26 mouse cellular contexts compared by ENCODE assay signal in the genomic region with DNA sequence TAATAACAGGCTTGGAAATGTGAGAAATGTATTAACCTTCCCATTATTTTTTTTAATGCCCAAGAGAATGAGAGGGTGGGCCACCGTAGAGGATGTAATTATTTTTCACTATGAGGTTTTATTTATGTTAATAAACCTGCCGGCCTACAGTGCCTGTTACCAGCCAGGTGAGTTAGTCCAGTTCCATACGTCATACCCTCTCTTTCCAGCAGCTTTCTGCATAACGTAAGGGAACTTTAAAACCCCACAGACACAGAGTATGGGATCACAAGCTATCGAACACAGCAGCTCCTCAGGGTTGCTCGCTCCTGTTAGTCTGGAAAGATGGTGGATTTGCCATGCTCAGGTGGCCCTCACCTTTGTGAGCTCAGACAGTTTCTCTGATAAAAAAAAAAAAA.
DNase-seq lines count a peak whose midpoint lies in the region; ATAC-seq and TF ChIP-seq lines count a peak whose summit lies in the region.
"Had no signal": no experiment of that assay in that cellular context is flagged by ENCODE, and none has a peak within 500 bp of the region (broad histone marks: within the 10 kb centered on the region; RNA-seq: fewer than 3 reads in every experiment).

No protein-coding gene starts in this region.

- H3K4me1 ChIP-seq in forebrain, embryonic 13.5 days, result peaks cover 9% of the 10 kb centered on the region; the same call in 1 of the 2 replicates
- no peaks in the 10 kb centered on the region for H3K4me1 ChIP-seq in forebrain, embryonic 11.5 days (replicated peaks; ENCODE audit: control insufficient read depth, insufficient read depth, low read length)
- peaks cover 12% of the 10 kb centered on the region for H3K4me1 ChIP-seq in midbrain, embryonic 14.5 days (ENCODE audit: control insufficient read depth, insufficient read depth, low read length)
- peaks cover 7% of the 10 kb centered on the region for H3K4me1 ChIP-seq in midbrain, embryonic 11.5 days (ENCODE audit: control insufficient read depth, insufficient read depth, low read length)
- no peaks in the 10 kb centered on the region; the same call in 1 of the 2 replicates for H3K4me1 ChIP-seq in hindbrain, embryonic 16.5 days (ENCODE audit: control insufficient read depth, insufficient read depth, low read depth, low read length)
- no peaks in the 10 kb centered on the region for H3K4me1 ChIP-seq in cerebellum, adult 2 months (ENCODE audit: control insufficient read depth, insufficient read depth, low read length)
- H3K4me1 ChIP-seq: liver, embryonic 13.5 days; neural tube, embryonic 12.5 days had no signal

- 0 out of 2 replicates have a peak, but pooled peaks have one; percentile 3 for ATAC-seq in forebrain, embryonic 13.5 days
- ATAC-seq in forebrain, embryonic 11.5 days (replicated peaks; ENCODE audit: low FRiP score), result no peak
- peak; percentile 17; the same call in 1 of the 2 replicates for ATAC-seq in midbrain, embryonic 14.5 days (ENCODE audit: low FRiP score, low TSS enrichment)
- no peak for ATAC-seq in midbrain, embryonic 11.5 days (ENCODE audit: low FRiP score)
- peak; percentile 37; the same call in 1 of the 2 replicates for ATAC-seq in hindbrain, embryonic 16.5 days
- ATAC-seq: CD4-positive, CD25-positive, alpha-beta regulatory T cell, adult 4 months had no signal

- no peaks in the 10 kb centered on the region for H3K36me3 ChIP-seq in forebrain, embryonic 13.5 days (ENCODE audit: poor library complexity, severe bottlenecking)
- H3K36me3 ChIP-seq in forebrain, embryonic 11.5 days (ENCODE audit: control insufficient read depth, insufficient read depth, low read length), result no peaks in the 10 kb centered on the region
- H3K36me3 ChIP-seq in midbrain, embryonic 14.5 days (ENCODE audit: control insufficient read depth, insufficient read depth, low read length), result no peaks in the 10 kb centered on the region
- H3K36me3 ChIP-seq in midbrain, embryonic 11.5 days (ENCODE audit: control insufficient read depth, insufficient read depth, low read length), result no peaks in the 10 kb centered on the region
- no peaks in the 10 kb centered on the region for H3K36me3 ChIP-seq in hindbrain, embryonic 16.5 days (ENCODE audit: control insufficient read depth, insufficient read depth, low read length)
- H3K36me3 ChIP-seq: embryonic facial prominence, embryonic 15.5 days; heart, embryonic 13.5 days; kidney, embryonic 15.5 days; limb, embryonic 13.5 days; liver, embryonic 13.5 days; neural tube, embryonic 12.5 days had no signal

- no peaks in the 10 kb centered on the region for H3K27me3 ChIP-seq in forebrain, embryonic 13.5 days
- no peaks in the 10 kb centered on the region for H3K27me3 ChIP-seq in forebrain, embryonic 11.5 days (ENCODE audit: control insufficient read depth, insufficient read depth, low read length)
- H3K27me3 ChIP-seq in midbrain, embryonic 14.5 days (ENCODE audit: control insufficient read depth, insufficient read depth, low read length), result no peaks in the 10 kb centered on the region
- no peaks in the 10 kb centered on the region for H3K27me3 ChIP-seq in midbrain, embryonic 11.5 days (ENCODE audit: control insufficient read depth, insufficient read depth, low read length)
- no peaks in the 10 kb centered on the region for H3K27me3 ChIP-seq in hindbrain, embryonic 16.5 days (replicated peaks; ENCODE audit: control insufficient read depth, insufficient read depth, low read length)
- H3K27me3 ChIP-seq in cerebellum, adult 2 months (ENCODE audit: control insufficient read depth, insufficient read depth, low read length), result no peaks in the 10 kb centered on the region
- H3K27me3 ChIP-seq: embryonic facial prominence, embryonic 15.5 days; heart, embryonic 13.5 days; kidney, embryonic 15.5 days; limb, embryonic 13.5 days; liver, embryonic 13.5 days; neural tube, embryonic 12.5 days had no signal

- H3K4me2 ChIP-seq in forebrain, embryonic 13.5 days, result no peak overlapping the region
- no peak overlapping the region for H3K4me2 ChIP-seq in forebrain, embryonic 11.5 days (ENCODE audit: low read depth, low read length, severe bottlenecking)
- H3K4me2 ChIP-seq in midbrain, embryonic 14.5 days (ENCODE audit: low read length), result no peak overlapping the region
- H3K4me2 ChIP-seq in midbrain, embryonic 11.5 days, result no peak overlapping the region
- no peak overlapping the region for H3K4me2 ChIP-seq in hindbrain, embryonic 16.5 days (ENCODE audit: low read length)
- H3K4me2 ChIP-seq: embryonic facial prominence, embryonic 15.5 days; heart, embryonic 13.5 days; kidney, embryonic 15.5 days; limb, embryonic 13.5 days; liver, embryonic 13.5 days; neural tube, embryonic 12.5 days had no signal

- H3K4me3 ChIP-seq in forebrain, embryonic 13.5 days, result no peak overlapping the region
- no peak overlapping the region for H3K4me3 ChIP-seq in forebrain, embryonic 11.5 days (ENCODE audit: low read depth, low read length)
- H3K4me3 ChIP-seq in midbrain, embryonic 14.5 days (replicated peaks; ENCODE audit: low read depth, low read length), result no peak overlapping the region
- no peak overlapping the region for H3K4me3 ChIP-seq in midbrain, embryonic 11.5 days (ENCODE audit: low read depth, low read length)
- no peak overlapping the region for H3K4me3 ChIP-seq in hindbrain, embryonic 16.5 days (ENCODE audit: low read length)
- no peak overlapping the region for H3K4me3 ChIP-seq in cerebellum, adult 2 months (replicated peaks; ENCODE audit: insufficient read depth, low read depth, low read length)
- H3K4me3 ChIP-seq: embryonic facial prominence, embryonic 15.5 days; heart, embryonic 13.5 days; kidney, embryonic 15.5 days; limb, embryonic 13.5 days; liver, embryonic 13.5 days; neural tube, embryonic 12.5 days had no signal

- TF ChIP-seq CTCF in cerebellum, adult 2 months (IDR thresholded peaks at IDR 0.05; ENCODE audit: borderline replicate concordance, insufficient read depth, low read depth, low read length), result no peak

- peak overlapping the region; percentile 46 for H3K27ac ChIP-seq in forebrain, embryonic 13.5 days
- no peak overlapping the region for H3K27ac ChIP-seq in forebrain, embryonic 11.5 days (ENCODE audit: low read depth, low read length)
- H3K27ac ChIP-seq in midbrain, embryonic 14.5 days (replicated peaks; ENCODE audit: low read depth, low read length), result peak overlapping the region; percentile 78
- no peak overlapping the region for H3K27ac ChIP-seq in midbrain, embryonic 11.5 days (ENCODE audit: low read depth, low read length)
- peak overlapping the region; percentile 42 for H3K27ac ChIP-seq in hindbrain, embryonic 16.5 days (ENCODE audit: low read depth, low read length)
- no peak overlapping the region for H3K27ac ChIP-seq in cerebellum, adult 2 months (ENCODE audit: insufficient read depth, low read length)
- H3K27ac ChIP-seq: embryonic facial prominence, embryonic 15.5 days; heart, embryonic 13.5 days; kidney, embryonic 15.5 days; limb, embryonic 13.5 days; liver, embryonic 13.5 days; neural tube, embryonic 12.5 days; stomach, postnatal 0 days had no signal

- WGBS in forebrain, embryonic 13.5 days, result 69% methylated on average over 6 of the region's 6 CpGs
- WGBS in forebrain, embryonic 11.5 days, result 75% methylated on average over 6 of the region's 6 CpGs
- WGBS in midbrain, embryonic 14.5 days, result 42% methylated on average over 6 of the region's 6 CpGs
- WGBS in midbrain, embryonic 11.5 days, result 72% methylated on average over 6 of the region's 6 CpGs
- 74% methylated on average over 6 of the region's 6 CpGs for WGBS in hindbrain, embryonic 16.5 days
- 94% methylated on average over 6 of the region's 6 CpGs for WGBS in cerebellum, adult 2 months

- H3K9ac ChIP-seq in forebrain, embryonic 13.5 days, result no peak overlapping the region
- H3K9ac ChIP-seq in forebrain, embryonic 11.5 days (ENCODE audit: low read length), result no peak overlapping the region
- H3K9ac ChIP-seq in midbrain, embryonic 14.5 days (replicated peaks; ENCODE audit: low read length), result no peak overlapping the region
- no peak overlapping the region for H3K9ac ChIP-seq in midbrain, embryonic 11.5 days (ENCODE audit: low read length)
- H3K9ac ChIP-seq in hindbrain, embryonic 16.5 days (ENCODE audit: low read depth, low read length), result no peak overlapping the region
- H3K9ac ChIP-seq: embryonic facial prominence, embryonic 15.5 days; heart, embryonic 13.5 days; kidney, embryonic 15.5 days; limb, embryonic 13.5 days; liver, embryonic 13.5 days; neural tube, embryonic 12.5 days had no signal

- DNase-seq in forebrain, embryonic 11.5 days (ENCODE audit: low spot score), result no peak
- DNase-seq in midbrain, embryonic 14.5 days, result no peak
- no peak for DNase-seq in midbrain, embryonic 11.5 days (ENCODE audit: low spot score, missing footprints)
- DNase-seq in cerebellum, adult 2 months, result no peak
- no peak for DNase-seq in lung, postnatal 10 days
- DNase-seq: adrenal gland, postnatal 14 days; cerebellum, adult 8-10 months; cerebellum, postnatal 36 days; embryo, embryonic 11 days; gastrocnemius, postnatal 14 days; heart, adult 18-20 months; heart, postnatal 14 days; kidney, adult 11 months; kidney, postnatal 36 days; liver, embryonic 13.5 days; lung, adult 2 months; right cerebral cortex, adult 18-20 months had no signal

- TF ChIP-seq POLR2A in cerebellum, adult 2 months (IDR thresholded peaks at IDR 0.05; ENCODE audit: borderline replicate concordance, insufficient read depth, low read length), result no peak

- H3K9me3 ChIP-seq in forebrain, embryonic 13.5 days (replicated peaks), result no peaks in the 10 kb centered on the region
- no peaks in the 10 kb centered on the region for H3K9me3 ChIP-seq in forebrain, embryonic 11.5 days (ENCODE audit: control insufficient read depth, low read length)
- no peaks in the 10 kb centered on the region for H3K9me3 ChIP-seq in midbrain, embryonic 14.5 days (ENCODE audit: control insufficient read depth, low read length)
- peaks cover 4% of the 10 kb centered on the region; the same call in 1 of the 2 replicates for H3K9me3 ChIP-seq in midbrain, embryonic 11.5 days (ENCODE audit: control insufficient read depth, low read length)
- H3K9me3 ChIP-seq in hindbrain, embryonic 16.5 days (ENCODE audit: control insufficient read depth, low read length), result no peaks in the 10 kb centered on the region
- H3K9me3 ChIP-seq: embryonic facial prominence, embryonic 15.5 days; heart, embryonic 13.5 days; kidney, embryonic 15.5 days; limb, embryonic 13.5 days; liver, embryonic 13.5 days; neural tube, embryonic 12.5 days had no signal

Comparison
In these comparisons a context has a peak if more than half of its experiments do, and no peak if none do; other contexts are left out.
1. ATAC-seq: peak in forebrain, embryonic 13.5 days (single experiment), midbrain, embryonic 14.5 days (single experiment) and hindbrain, embryonic 16.5 days (single experiment); none in forebrain, embryonic 11.5 days (single experiment) and midbrain, embryonic 11.5 days (single experiment).
2. H3K27ac ChIP-seq: peak in forebrain, embryonic 13.5 days (single experiment), midbrain, embryonic 14.5 days (single experiment) and hindbrain, embryonic 16.5 days (single experiment); none in forebrain, embryonic 11.5 days (single experiment), midbrain, embryonic 11.5 days (single experiment) and cerebellum, adult 2 months (single experiment).